Mouse (Mus musculus): ENCODE measurements around the gene Trappc6a.

Gene Trappc6a

GRCm38 (mm10) chr7:19524420-19525104 lies 16.4 kb downstream of the Trappc6a start:
- peak in 1 of 2 experiments; percentile 13 for DNase-seq

- DNase-seq: peak in 1 of 2 experiments; percentile 7
Measured at GRCm38 (mm10) chr7:19525105-19525481, 16.9 kb downstream of the Trappc6a start.

GRCm38 (mm10) chr7:19531077-19531476 lies 22.9 kb downstream of the Trappc6a start:
- DNase-seq: no peak

- peak in 1 of 2 experiments; percentile 30 for DNase-seq
Measured at GRCm38 (mm10) chr7:19532240-19532639, 24.0 kb downstream of the Trappc6a start.

GRCm38 (mm10) chr7:19534676-19535075 lies 26.5 kb downstream of the Trappc6a start:
- DNase-seq: no peak

GRCm38 (mm10) chr7:19540771-19541566 lies 32.8 kb downstream of the Trappc6a start:
- peak in 1 of 2 experiments; percentile 64 for DNase-seq

GRCm38 (mm10) chr7:19541681-19542154 lies 33.5 kb downstream of the Trappc6a start:
- no peak for DNase-seq

GRCm38 (mm10) chr7:19542155-19542691 lies 34.0 kb downstream of the Trappc6a start:
- DNase-seq: peak; percentile 72

- no peak for DNase-seq
Measured at GRCm38 (mm10) chr7:19543584-19543983, 35.4 kb downstream of the Trappc6a start.

- no peak for DNase-seq
Measured at GRCm38 (mm10) chr7:19546007-19546406, 37.8 kb downstream of the Trappc6a start.

- DNase-seq: no peak
Measured at GRCm38 (mm10) chr7:19547344-19547969, 39.3 kb downstream of the Trappc6a start.

- no peak for DNase-seq
Measured at GRCm38 (mm10) chr7:19549394-19549793, 41.2 kb downstream of the Trappc6a start.

- DNase-seq: no peak
Measured at GRCm38 (mm10) chr7:19551634-19552033, 43.4 kb downstream of the Trappc6a start.

- DNase-seq: no peak
Measured at GRCm38 (mm10) chr7:19552443-19552842, 44.2 kb downstream of the Trappc6a start.

- no peak for DNase-seq
Measured at GRCm38 (mm10) chr7:19554168-19554567, 46.0 kb downstream of the Trappc6a start.

- DNase-seq: peak in 1 of 2 experiments; percentile 53
Measured at GRCm38 (mm10) chr7:19557086-19557485, 48.9 kb downstream of the Trappc6a start.

GRCm38 (mm10) chr7:19557982-19558900 lies 50.0 kb downstream of the Trappc6a start:
- DNase-seq: no peak

GRCm38 (mm10) chr7:19558965-19559364 lies 50.8 kb downstream of the Trappc6a start:
- no peak for DNase-seq

- no peak for DNase-seq
Measured at GRCm38 (mm10) chr7:19560491-19561260, 52.5 kb downstream of the Trappc6a start.

GRCm38 (mm10) chr7:19561431-19561764 lies 53.2 kb downstream of the Trappc6a start:
- no peak for DNase-seq

Data from cerebellum, postnatal 25 days (tissue).